Mouse (Mus musculus) telencephalon, adult 2 months (tissue): Measurements from ENCODE around the gene Kcnma1.

Source experiments
- DNase-seq: peaks from one replicate; pipeline ENCODE4 v3.0.0-alpha.2; 2011; ENCODE audit warnings: low read depth, low spot score

Kcnma1 gene

GRCm38 (mm10) chr14:23782845-23783609 is 231.3 kb downstream of the Kcnma1 start:
- DNase-seq: peak; percentile 60

- no peak for DNase-seq
Measured at GRCm38 (mm10) chr14:23774542-23774941, 239.7 kb downstream of the Kcnma1 start.

GRCm38 (mm10) chr14:23772685-23773084 is 241.6 kb downstream of the Kcnma1 start:
- no peak for DNase-seq

DNA sequence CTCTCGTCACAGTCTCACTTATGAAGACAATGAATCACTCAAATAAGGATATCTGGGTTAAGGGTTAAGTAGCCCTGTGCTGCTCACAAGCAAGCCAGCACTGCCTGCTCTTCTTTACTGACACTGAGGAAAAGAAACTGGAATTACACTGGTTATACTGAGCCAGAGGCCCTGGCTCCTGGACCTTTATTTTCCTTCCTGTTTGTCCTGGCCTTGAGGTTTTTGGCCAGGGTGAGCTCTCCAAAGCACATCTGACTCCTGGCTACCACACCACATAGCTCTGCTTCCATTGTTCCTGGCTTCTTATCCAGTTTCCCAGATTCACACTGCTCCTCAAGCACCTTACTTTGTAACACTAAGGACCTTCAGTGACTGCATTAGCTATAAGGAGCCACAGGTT is 242.5 kb downstream of the Kcnma1 start:
- no peak for DNase-seq

- no peak for DNase-seq
Measured at GRCm38 (mm10) chr14:23762471-23762870, 251.8 kb downstream of the Kcnma1 start.

GRCm38 (mm10) chr14:23759626-23760025 is 254.7 kb downstream of the Kcnma1 start:
- DNase-seq: peak; percentile 67

DNA sequence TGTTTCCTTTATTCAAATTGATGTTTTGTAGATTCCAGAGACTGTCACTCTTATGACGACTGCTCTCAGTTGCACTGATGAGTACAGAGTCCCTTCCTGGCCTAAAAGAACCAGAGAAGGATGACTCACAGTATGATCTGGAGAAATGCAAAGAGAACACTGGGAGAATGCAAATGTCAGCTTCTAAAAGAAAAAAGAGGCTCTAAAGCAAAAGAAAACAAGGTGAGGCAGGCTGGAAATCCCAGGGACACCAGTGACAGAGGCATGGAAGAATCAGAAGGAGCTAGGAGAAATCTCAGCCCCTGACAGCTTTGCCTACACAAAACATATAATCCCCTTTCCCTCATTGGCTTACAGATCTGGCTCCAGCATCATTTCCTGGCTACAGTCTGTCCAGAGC is 255.9 kb downstream of the Kcnma1 start:
- DNase-seq: peak; percentile 53

DNA sequence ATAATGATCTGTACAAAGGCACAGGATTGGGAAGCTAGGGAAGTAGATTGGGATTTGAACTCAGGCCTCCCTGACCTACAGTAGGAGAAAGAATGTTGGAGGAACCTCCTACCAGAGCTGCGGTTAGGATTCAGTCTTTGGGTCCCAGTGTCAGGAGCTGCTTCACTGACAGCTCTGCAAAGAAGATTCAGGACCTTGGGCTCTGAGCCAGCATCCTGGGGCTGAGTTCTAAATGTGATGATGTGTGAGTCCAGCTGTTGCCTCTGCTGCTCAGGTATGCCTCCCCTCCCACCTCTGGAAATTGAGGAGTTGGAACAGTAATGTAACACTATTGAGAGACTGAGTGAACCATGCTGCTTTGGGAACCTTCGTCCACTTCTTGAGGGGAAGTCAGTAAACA is 266.3 kb downstream of the Kcnma1 start:
- no peak for DNase-seq

- DNase-seq: no peak
Measured at GRCm38 (mm10) chr14:23746976-23747375, 267.3 kb downstream of the Kcnma1 start.

GRCm38 (mm10) chr14:23741531-23741930 is 272.8 kb downstream of the Kcnma1 start:
- no peak for DNase-seq

- DNase-seq: no peak
Measured at GRCm38 (mm10) chr14:23734200-23734599, 280.1 kb downstream of the Kcnma1 start.

- DNase-seq: no peak
Measured at GRCm38 (mm10) chr14:23729377-23729776, 284.9 kb downstream of the Kcnma1 start.

DNA sequence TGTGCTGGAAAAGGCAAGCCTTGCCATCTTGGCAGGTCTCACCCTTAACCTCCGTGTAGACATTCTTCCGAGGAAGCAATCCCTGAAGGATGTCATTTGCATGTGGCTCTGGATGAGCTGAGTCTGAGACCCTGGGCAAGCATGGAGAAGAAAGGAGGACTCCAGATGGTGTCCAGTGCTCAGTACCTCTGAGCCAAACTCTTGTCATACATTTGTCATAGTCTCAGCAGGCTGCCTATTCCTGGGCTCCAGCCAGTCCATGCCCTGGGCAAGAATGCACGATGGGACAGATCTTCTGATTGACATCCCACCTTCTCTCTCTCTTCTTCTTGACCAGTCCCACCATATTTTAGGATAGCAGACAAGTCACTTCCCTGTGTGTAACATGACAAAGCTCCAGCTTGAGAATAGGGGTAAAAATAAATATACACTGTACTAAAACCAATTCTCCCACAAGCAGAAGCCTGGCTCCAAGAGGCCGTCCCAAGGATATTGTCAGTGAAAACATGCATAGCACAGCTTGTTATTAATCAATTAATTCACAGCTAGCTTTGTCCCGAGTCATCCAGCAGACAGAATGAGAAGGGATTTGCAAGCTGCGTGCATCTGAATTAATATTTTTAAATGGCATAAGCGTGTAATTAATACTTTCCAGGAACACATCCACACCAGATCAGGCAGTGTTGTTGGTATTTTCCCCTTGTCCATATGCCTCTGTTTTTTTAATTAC is 290.4 kb downstream of the Kcnma1 start:
- no peak for DNase-seq

DNA sequence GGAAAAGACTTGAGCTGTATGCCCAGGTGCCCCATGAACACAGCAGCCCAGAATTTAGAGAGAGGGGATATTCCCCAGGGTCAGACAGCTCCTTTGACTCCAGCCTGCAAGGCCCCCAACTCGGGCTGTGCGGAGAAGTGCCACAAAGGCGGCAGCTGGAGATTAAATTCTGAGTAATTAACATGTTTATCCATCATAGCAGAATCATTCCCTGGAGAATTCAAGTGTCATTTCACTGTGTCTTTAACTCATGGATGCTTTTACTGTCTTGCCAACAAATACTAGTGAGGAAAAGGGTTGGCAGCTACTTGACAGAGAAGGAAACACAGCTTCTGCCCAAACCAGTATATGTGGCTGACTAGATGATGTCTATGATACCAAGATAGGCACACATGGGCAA is 295.0 kb downstream of the Kcnma1 start:
- DNase-seq: no peak

DNA sequence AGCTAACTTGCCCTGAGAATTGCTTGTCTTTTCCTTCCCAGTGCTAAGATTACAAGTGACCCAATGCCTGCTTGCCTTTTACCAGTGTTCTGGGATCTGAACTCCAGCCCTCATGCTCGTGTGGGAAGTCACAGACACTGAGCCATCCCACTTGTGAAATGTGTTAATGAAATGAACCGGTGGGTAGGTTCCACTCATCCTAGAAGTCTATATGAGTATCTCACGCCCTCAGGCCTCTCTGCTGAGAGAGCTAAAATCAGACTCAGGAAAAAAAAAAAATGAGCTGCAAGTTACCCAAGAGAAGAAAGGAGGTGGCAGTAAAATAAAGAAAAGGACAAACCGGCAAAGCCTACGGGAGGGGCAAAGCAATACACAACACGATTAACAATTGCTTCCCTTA is 295.6 kb downstream of the Kcnma1 start:
- peak; percentile 61 for DNase-seq

DNA sequence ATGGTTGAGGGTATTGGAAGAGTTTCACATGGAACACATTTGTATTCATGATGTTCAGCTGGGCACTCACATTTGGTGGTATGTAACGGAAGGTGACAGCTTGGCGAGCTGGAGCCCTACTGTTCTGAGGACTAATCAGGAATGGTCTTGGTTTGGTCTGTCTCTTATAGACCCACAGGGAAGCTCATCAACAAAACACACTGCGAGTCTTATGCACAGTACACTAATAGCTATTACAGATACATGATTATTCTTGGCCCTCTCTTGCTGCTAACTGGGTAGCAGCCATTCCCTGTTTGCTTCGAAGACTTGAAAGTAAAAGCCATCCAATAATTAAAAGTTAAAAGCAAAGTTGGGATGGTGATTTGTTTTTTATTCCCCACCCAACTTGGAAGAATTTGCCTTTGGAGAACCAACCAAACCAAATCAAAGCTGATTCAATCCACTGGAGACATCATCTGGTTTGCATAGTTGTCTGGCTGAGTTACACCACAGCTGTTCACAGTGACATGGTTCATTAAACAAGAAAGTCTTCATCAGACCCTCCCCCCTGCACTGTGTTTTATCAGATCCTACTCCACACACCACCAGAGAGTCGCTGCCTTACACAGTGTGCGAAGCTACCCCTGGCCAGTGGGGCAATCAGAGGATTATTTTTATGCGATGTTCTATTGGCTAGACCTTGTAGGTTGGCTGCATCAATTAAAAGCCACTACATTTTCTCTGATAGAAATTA is 299.7 kb downstream of the Kcnma1 start:
- DNase-seq: no peak

GRCm38 (mm10) chr14:23712891-23713290 is 301.4 kb downstream of the Kcnma1 start:
- DNase-seq: no peak

DNA sequence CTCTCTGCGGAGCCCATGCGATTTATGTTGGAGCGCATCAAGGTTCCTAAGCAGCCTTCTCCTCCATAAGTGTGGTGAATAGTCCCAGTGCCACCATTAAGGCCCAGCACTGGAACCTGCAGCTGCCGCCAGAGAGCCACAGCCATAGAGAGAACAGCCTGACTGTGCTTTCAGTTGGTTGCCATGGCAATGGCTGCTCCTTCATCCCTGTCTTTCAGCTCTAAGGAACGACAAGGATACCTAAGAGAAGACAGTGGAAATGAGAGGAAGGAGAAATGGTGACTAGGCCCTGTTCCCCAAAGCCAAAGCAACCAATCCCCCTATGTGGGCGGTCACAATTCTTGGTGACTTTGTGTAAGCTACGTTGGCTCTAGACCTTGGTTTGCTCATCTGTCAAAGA is 303.3 kb downstream of the Kcnma1 start:
- peak; percentile 40 for DNase-seq

DNA sequence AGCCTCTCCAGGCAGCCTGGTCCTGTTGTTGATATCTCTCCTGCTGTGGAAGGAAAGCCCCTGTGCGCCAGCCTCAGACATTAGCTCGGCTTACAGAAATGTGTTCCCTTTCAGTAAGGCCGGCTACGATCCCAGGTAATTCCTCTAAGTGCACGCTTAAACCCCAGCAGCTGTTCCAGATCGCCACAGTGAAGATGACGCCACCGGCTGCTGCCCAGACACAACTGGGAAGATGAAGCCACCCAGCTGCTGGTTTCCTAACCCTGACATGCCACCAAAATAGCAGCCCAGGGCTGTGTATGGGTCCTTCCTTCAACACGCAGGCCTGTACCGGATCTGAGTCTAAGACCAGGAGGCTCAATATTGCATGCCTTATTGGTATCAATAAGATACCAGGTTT is 307.5 kb downstream of the Kcnma1 start:
- no peak for DNase-seq

- DNase-seq: no peak
Measured at GRCm38 (mm10) chr14:23705647-23706046, 308.6 kb downstream of the Kcnma1 start.

DNA sequence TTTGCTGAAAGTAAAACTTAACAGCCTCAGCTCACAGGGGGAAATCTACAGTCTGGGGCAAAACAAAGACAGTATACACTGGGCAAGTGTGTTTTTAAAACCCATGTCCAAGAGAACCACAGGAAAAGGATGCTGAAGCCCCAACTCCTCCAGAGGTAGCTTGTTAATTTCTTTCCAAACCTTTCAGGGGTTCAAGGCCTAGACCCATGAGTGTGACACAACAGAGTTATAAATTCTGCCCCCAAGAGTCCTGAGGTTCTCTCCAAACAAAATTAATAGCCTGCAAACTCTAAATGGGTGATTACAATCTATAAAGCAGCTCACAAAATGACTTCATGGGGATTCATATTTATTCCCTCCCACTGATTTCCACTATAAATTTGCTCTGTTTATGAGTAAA is 310.0 kb downstream of the Kcnma1 start:
- no peak for DNase-seq

GRCm38 (mm10) chr14:23696341-23696740 is 317.9 kb downstream of the Kcnma1 start:
- no peak for DNase-seq
